17 mouse cellular contexts compared by ENCODE assay signal in genomic region chr10:59011415-59011814, GRCm38 (mm10).
"Had no signal": no experiment of that assay in that cellular context is flagged by ENCODE, and none has a peak within 500 bp of the region (broad histone marks: within the 10 kb centered on the region; RNA-seq: fewer than 3 reads in every experiment).

No protein-coding gene starts in this region.

- H3K4me1 ChIP-seq: lung, embryonic 15.5 days; megakaryocyte, embryonic 14.5 days; midbrain, embryonic 13.5 days; midbrain, embryonic 15.5 days; neural tube, embryonic 12.5 days; stomach, embryonic 15.5 days had no signal

- DNase-seq: lung, adult 2 months; lung, postnatal 14 days; lung, postnatal 36 days; right cerebral cortex, postnatal 14 days; thymus, adult 18-20 months; thymus, postnatal 14 days; thymus, postnatal 4 days had no signal

- H3K4me2 ChIP-seq: lung, embryonic 15.5 days; midbrain, embryonic 11.5 days; midbrain, embryonic 13.5 days; midbrain, embryonic 15.5 days; neural tube, embryonic 12.5 days; stomach, embryonic 15.5 days had no signal

- ATAC-seq: lung, postnatal 0 days; midbrain, embryonic 13.5 days; midbrain, embryonic 15.5 days had no signal

- H3K9ac ChIP-seq: lung, embryonic 15.5 days; midbrain, embryonic 13.5 days; midbrain, embryonic 15.5 days; neural tube, embryonic 12.5 days; stomach, embryonic 15.5 days had no signal

- H3K9me3 ChIP-seq: lung, embryonic 15.5 days; megakaryocyte, embryonic 14.5 days; midbrain, embryonic 13.5 days; midbrain, embryonic 15.5 days; neural tube, embryonic 12.5 days; stomach, embryonic 15.5 days had no signal

- H3K4me3 ChIP-seq: lung, embryonic 15.5 days; megakaryocyte, embryonic 14.5 days; midbrain, embryonic 13.5 days; midbrain, embryonic 15.5 days; neural tube, embryonic 12.5 days; stomach, embryonic 15.5 days had no signal

- H3K36me3 ChIP-seq: lung, embryonic 15.5 days; midbrain, embryonic 13.5 days; midbrain, embryonic 15.5 days; neural tube, embryonic 12.5 days; stomach, embryonic 15.5 days had no signal

- H3K27ac ChIP-seq: lung, embryonic 15.5 days; macrophage; midbrain, embryonic 13.5 days; midbrain, embryonic 15.5 days; neural tube, embryonic 12.5 days; stomach, embryonic 15.5 days; stomach, postnatal 0 days had no signal

- H3K27me3 ChIP-seq: lung, embryonic 15.5 days; megakaryocyte, embryonic 14.5 days; midbrain, embryonic 13.5 days; midbrain, embryonic 15.5 days; neural tube, embryonic 12.5 days; stomach, embryonic 15.5 days had no signal
